Mouse (Mus musculus) heart, embryonic 10.5 days (tissue): ENCODE results near the gene Sfxn2. TPM values are rescaled to one million over a fixed set of nuclear protein-coding genes. Genes with fewer than 3 reads are reported as not detected.

Source experiments
- DNase-seq: peaks from one replicate; pipeline ENCODE4 v3.0.0-alpha.2; 2017; ENCODE audit warnings: low spot score
- H3K27ac ChIP-seq: fragments of 300-500 bp; sonication (generic); 2 replicates; pipeline ENCODE4 v1.5.1; 2016; ENCODE audit warnings: mild to moderate bottlenecking
- H3K27me3 ChIP-seq: fragments of 300-500 bp; sonication (generic); 2 replicates; pipeline ENCODE4 v1.6.1; 2016; ENCODE audit warnings: mild to moderate bottlenecking; ENCODE audit not compliant: poor library complexity, insufficient read depth, severe bottlenecking
- H3K36me3 ChIP-seq: fragments of 300-500 bp; sonication (generic); 2 replicates; pipeline ENCODE4 v1.6.1; 2016; ENCODE audit warnings: mild to moderate bottlenecking, moderate library complexity
- H3K4me1 ChIP-seq: fragments of 300-500 bp; sonication (generic); 2 replicates; pipeline ENCODE4 v1.6.1; 2016; ENCODE audit warnings: mild to moderate bottlenecking
- H3K4me3 ChIP-seq: fragments of 300-500 bp; sonication (generic); 2 replicates; pipeline ENCODE4 v1.5.1; 2016; ENCODE audit warnings: mild to moderate bottlenecking, moderate library complexity
- H3K9me3 ChIP-seq: fragments of 300-500 bp; sonication (generic); 2 replicates; pipeline ENCODE4 v1.6.1; 2016; ENCODE audit warnings: mild to moderate bottlenecking, moderate library complexity
- WGBS: fragments of 180-500 bp; shearing (Covaris S2); methylation state at CpG from one replicate; pipeline ENCODE4 v1.1.7; 2016; 5-methylcytosine and 5-hydroxymethylcytosine counted together
- polyA plus RNA-seq: library from polyadenylated mRNA; unstranded; fragments of >200 nt; fragmentation: Nextera tagmentation; extraction: Ambion mirVana; gene quantifications from 2 replicates; pipeline ENCODE4 v1.2.1, GENCODE M21; 2016

The Sfxn2 gene
- polyA plus RNA-seq, 1 experiment from 2014 or later, result 14.5 TPM

DNA sequence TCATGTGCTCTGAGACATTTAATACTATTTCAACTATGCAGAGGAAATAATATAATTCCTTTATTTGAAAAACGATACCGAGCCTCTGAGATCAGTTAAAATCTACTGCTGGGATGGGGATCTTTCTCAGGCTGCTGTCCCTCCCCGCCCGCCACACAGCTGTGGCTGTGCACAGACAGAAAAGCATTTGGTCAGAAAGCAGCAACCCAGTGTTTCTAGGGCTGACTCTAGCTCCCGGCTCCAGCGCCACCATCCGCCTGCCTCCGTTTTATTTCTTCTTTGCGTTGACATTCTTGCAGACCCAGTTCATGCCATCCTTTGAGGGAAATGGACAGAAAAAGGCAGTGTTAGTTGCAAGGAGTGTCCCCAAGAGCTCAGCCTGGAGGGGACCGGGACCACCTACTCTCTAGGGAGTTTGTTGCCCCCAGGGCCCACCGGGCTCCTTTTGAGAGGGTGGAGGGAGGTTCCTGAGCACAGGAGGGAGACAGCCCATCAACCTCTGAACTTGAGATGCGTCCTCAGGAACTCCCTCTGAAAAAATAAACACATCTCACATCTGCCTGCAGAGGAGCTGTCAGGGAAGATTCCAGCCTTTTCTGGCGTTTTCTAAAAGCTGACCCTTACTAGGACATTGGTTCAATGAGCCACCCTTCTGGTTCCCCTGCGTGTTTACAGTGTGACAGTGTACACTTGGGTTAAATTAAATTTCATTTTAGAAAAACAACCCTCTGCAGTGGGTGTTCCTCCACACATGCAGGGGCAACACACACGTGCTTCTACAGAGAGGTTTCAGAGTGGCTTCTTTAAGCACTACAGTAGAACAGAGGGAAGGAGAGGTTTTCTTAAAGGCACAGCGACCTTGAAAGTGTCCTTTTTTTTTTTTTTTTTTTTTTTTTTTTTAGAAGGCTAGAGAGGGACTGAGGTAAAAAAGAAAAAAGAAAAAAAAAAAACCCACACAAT is 41.8 kb upstream of the Sfxn2 start:
- peak overlapping the region; percentile 49 for H3K4me3 ChIP-seq
- H3K27me3 ChIP-seq, result no peaks in the 10 kb centered on the region
- DNase-seq, result no peak
- WGBS, result 9% methylated on average over 16 of the region's 16 CpGs
- peaks cover 5% of the 10 kb centered on the region; the same call in 1 of the 2 replicates for H3K36me3 ChIP-seq
- H3K4me1 ChIP-seq, result peaks cover 84% of the 10 kb centered on the region
- H3K27ac ChIP-seq, result peak overlapping the region; percentile 92
- H3K9me3 ChIP-seq, result no peaks in the 10 kb centered on the region

GRCm38 (mm10) chr19:46532031-46532688 is 41.0 kb upstream of the Sfxn2 start:
- Histone ChIP-seq H3K4me1 (peaks cover 78% of the 10 kb centered on the region), H3K27me3 (no peaks in the 10 kb centered on the region), H3K36me3 (peaks cover 7% of the 10 kb centered on the region; the same call in 1 of the 2 replicates), H3K9me3 (no peaks in the 10 kb centered on the region), H3K4me3 (peak overlapping the region; percentile 29), H3K27ac (peak overlapping the region; percentile 92)
- no peak for DNase-seq
- WGBS, result 10% methylated on average over 10 of the region's 10 CpGs

DNA sequence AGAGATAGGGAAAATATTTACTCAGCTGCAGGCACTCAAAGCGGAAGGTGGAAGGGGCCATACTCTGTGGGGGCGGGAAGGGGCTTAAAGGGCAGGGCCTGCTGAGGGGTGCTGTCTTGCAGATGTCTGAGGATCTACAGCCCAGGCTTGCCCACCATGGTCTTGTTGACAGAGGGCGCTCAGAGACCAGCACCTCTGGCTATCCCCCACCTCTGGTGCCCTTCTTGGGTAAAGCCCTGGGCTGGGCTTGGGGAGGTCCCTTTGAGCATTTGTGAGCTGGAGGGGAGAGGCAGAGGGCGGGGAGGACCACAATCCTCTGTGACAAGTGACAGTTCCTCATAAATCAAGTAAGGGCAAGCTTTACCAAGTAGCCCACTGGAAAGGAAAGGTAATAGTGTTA is 40.1 kb upstream of the Sfxn2 start:
- H3K27ac ChIP-seq, result peak overlapping the region; percentile 92
- peaks cover 69% of the 10 kb centered on the region for H3K4me1 ChIP-seq
- no peaks in the 10 kb centered on the region for H3K9me3 ChIP-seq
- DNase-seq, result no peak
- no peak overlapping the region for H3K4me3 ChIP-seq
- 37% methylated on average over 4 of the region's 4 CpGs for WGBS
- peaks cover 7% of the 10 kb centered on the region; the same call in 1 of the 2 replicates for H3K36me3 ChIP-seq
- H3K27me3 ChIP-seq, result no peaks in the 10 kb centered on the region

DNA sequence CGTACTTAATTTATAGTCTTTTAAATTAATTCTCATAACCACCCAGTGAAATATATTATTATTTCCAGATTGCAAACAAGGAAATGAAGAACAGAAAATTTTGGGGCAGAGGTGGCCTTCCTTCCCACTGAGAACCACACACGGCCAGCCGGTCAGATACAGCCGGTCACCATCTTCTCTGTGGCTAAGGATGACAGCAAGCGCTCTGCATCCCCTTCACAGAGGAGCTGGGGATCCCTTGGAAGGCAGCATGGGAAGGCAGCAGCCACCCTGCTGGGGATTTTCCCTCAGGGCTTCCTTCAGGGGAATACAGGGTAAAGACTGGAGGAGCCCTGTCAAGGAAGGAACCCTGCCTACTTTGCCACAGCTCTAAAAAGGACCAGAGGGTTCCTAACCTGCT is 39.6 kb upstream of the Sfxn2 start:
- H3K4me3 ChIP-seq, result no peak overlapping the region
- no peak for DNase-seq
- H3K27me3 ChIP-seq, result no peaks in the 10 kb centered on the region
- peaks cover 7% of the 10 kb centered on the region; the same call in 1 of the 2 replicates for H3K36me3 ChIP-seq
- no peaks in the 10 kb centered on the region for H3K9me3 ChIP-seq
- H3K27ac ChIP-seq, result peak overlapping the region; percentile 50; the same call in 1 of the 2 replicates
- 71% methylated on average over 5 of the region's 5 CpGs for WGBS
- H3K4me1 ChIP-seq, result peaks cover 65% of the 10 kb centered on the region

GRCm38 (mm10) chr19:46534542-46535098 is 38.5 kb upstream of the Sfxn2 start:
- Histone ChIP-seq H3K27ac (peak overlapping the region; percentile 29; the same call in 1 of the 2 replicates), H3K9me3 (no peaks in the 10 kb centered on the region), H3K4me3 (no peak overlapping the region), H3K27me3 (no peaks in the 10 kb centered on the region), H3K4me1 (peaks cover 54% of the 10 kb centered on the region), H3K36me3 (peaks cover 10% of the 10 kb centered on the region; the same call in 1 of the 2 replicates)
- no peak for DNase-seq
- 34% methylated on average over 6 of the region's 6 CpGs for WGBS

DNA sequence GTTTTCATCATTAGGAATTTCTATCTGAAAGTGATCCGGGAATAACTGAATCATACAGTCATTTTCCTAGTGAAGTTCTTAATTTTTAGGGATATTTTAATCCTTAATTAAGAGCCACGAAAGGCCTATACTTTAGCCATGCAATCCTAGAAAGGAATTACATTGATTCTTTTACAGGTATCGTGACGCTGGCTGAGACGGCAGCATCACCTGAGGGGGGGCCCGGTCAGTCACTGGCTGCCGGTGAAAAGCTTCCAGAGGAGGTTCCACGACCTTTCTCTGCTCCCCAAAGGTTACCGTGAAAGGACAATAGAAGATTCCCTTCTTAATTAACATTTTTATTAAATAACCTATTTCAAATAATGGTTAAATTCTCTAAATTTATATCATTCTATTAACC is 35.8 kb upstream of the Sfxn2 start:
- DNase-seq, result peak; percentile 62
- H3K4me1 ChIP-seq, result peaks cover 26% of the 10 kb centered on the region
- H3K4me3 ChIP-seq, result no peak overlapping the region
- peaks cover 34% of the 10 kb centered on the region for H3K36me3 ChIP-seq
- WGBS, result 90% methylated on average over 9 of the region's 9 CpGs
- no peak overlapping the region for H3K27ac ChIP-seq
- H3K9me3 ChIP-seq, result no peaks in the 10 kb centered on the region
- no peaks in the 10 kb centered on the region for H3K27me3 ChIP-seq

DNA sequence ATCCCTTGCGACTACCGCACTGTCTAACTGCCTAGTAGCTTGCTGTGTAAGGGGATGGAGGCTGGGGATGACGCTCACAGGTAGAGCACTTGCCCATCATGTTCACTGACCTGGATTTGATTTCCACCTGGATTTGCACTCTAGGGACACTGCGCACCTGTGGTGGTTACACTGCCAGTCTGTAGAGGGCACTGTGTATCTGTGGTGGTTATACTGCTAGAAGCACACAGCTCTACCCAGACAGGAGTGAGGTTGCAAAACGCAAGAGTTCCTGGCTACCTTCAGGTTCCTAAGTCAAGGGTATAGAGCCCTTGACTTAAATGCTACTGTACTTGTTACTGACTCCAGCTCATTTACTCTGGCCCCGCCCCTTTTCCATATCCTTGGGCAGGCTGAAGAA is 35.0 kb upstream of the Sfxn2 start:
- DNase-seq, result peak; percentile 72
- Histone ChIP-seq H3K4me3 (no peak overlapping the region), H3K9me3 (no peaks in the 10 kb centered on the region), H3K27me3 (no peaks in the 10 kb centered on the region), H3K4me1 (peaks cover 18% of the 10 kb centered on the region), H3K36me3 (peaks cover 37% of the 10 kb centered on the region), H3K27ac (no peak overlapping the region)
- 81% methylated on average over 6 of the region's 6 CpGs for WGBS

- Histone ChIP-seq H3K4me3 (no peak overlapping the region), H3K4me1 (0 out of 2 replicates have a peak, but pooled peaks cover 8% of the 10 kb centered on the region), H3K27me3 (no peaks in the 10 kb centered on the region), H3K9me3 (no peaks in the 10 kb centered on the region), H3K27ac (no peak overlapping the region), H3K36me3 (peaks cover 42% of the 10 kb centered on the region)
- 81% methylated on average over 8 of the region's 8 CpGs for WGBS
- no peak for DNase-seq
Observed at GRCm38 (mm10) chr19:46542750-46543149, 30.4 kb upstream of the Sfxn2 start.

- 0 out of 2 replicates have a peak, but pooled peaks cover 11% of the 10 kb centered on the region for H3K4me1 ChIP-seq
- H3K27ac ChIP-seq, result peak overlapping the region; percentile 16; the same call in 1 of the 2 replicates
- no peak for DNase-seq
- H3K36me3 ChIP-seq, result peaks cover 48% of the 10 kb centered on the region
- H3K27me3 ChIP-seq, result no peaks in the 10 kb centered on the region
- no peak overlapping the region for H3K4me3 ChIP-seq
- no peaks in the 10 kb centered on the region for H3K9me3 ChIP-seq
- WGBS, result 63% methylated on average over 6 of the region's 6 CpGs
Observed at GRCm38 (mm10) chr19:46547565-46547964, 25.6 kb upstream of the Sfxn2 start.

DNA sequence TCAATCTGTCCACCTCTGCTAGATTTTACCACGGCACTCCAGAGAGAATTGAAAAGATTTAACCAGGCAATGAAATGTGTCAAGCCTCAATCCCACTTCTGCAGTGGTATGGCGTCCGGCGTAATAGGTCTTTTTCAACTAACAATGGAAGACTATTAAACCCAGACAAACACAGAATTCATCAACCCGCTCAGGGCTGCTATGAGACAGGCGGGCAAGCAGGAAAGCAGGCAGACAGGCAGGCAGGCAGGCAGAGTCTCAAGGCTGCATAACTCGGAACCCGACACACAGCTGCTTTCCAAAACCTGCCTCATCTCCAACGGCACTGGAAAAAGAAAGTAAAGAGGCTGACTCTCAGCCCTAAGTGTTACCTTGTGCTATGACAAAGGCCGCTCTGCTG is 25.1 kb upstream of the Sfxn2 start:
- DNase-seq, result no peak
- no peaks in the 10 kb centered on the region for H3K9me3 ChIP-seq
- 83% methylated on average over 10 of the region's 10 CpGs for WGBS
- no peak overlapping the region for H3K27ac ChIP-seq
- H3K4me1 ChIP-seq, result 0 out of 2 replicates have a peak, but pooled peaks cover 11% of the 10 kb centered on the region
- H3K27me3 ChIP-seq, result no peaks in the 10 kb centered on the region
- H3K36me3 ChIP-seq, result peaks cover 48% of the 10 kb centered on the region
- H3K4me3 ChIP-seq, result no peak overlapping the region

DNA sequence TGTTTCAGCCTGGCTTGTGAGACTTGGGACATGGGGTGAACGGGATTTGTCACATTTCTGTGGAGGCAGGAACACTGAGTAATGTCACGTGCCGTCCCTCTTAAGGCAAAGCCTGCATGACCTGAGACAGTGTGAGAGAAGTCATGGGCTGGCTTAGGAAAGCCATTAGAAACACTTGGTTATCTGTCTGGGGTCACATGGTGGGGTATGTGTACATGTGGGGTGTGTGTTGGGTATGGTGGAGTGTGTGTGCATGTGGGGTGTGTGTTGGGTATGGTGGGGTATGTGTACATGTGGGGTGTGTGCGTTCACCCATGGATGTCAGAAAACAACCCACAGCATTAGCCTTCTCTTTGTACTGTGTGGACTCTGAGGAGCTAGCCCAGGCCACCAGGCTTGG is 22.8 kb upstream of the Sfxn2 start:
- peaks cover 42% of the 10 kb centered on the region for H3K36me3 ChIP-seq
- no peak overlapping the region for H3K4me3 ChIP-seq
- H3K4me1 ChIP-seq, result peaks cover 19% of the 10 kb centered on the region
- H3K9me3 ChIP-seq, result no peaks in the 10 kb centered on the region
- H3K27me3 ChIP-seq, result no peaks in the 10 kb centered on the region
- no peak overlapping the region for H3K27ac ChIP-seq
- DNase-seq, result no peak
- 92% methylated on average over 4 of the region's 4 CpGs for WGBS

DNA sequence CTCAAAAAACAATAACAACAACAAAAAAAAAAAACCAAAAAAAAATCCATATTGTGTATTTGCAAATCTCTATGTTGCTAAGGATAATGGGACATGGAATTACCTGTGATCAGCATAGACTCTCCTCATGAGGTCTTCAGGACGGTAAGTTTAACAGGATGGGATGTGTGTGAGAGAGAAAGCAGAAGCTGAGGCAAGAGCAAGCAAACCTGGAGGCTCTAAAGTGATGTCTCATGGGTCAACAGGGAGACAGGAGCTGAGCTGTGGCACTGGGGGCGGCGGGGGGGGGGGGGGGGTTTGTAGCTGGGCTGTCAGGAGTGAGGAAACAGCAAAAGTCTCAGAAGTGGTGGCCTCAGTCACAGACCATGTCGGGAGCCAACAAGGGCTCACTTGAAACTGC is 20.7 kb upstream of the Sfxn2 start:
- Histone ChIP-seq H3K27ac (no peak overlapping the region), H3K36me3 (peaks cover 51% of the 10 kb centered on the region), H3K9me3 (no peaks in the 10 kb centered on the region), H3K4me3 (no peak overlapping the region), H3K27me3 (no peaks in the 10 kb centered on the region), H3K4me1 (peaks cover 13% of the 10 kb centered on the region)
- DNase-seq, result no peak
- 87% methylated on average over 3 of the region's 4 CpGs for WGBS

DNA sequence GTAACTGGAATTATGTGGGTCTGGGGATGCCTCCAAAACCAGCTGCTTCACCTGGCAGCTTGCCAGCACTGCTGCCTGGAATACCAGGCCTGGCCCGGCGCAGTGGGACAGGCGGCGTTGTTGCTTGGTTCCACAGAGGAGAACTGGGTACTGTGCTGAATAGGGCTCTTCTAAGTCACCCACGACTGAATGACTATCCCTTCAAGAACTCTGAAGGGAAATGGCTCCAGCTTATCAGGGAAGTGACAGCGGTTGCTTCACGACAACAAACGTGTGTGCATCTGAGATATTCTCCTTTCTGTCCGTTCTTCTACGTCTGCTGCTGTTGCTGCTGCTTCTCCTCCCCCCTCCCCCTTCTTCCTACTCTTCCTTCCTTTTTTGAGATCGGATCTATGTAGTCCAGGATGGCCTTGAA is 19.6 kb upstream of the Sfxn2 start:
- Histone ChIP-seq H3K4me1 (peaks cover 11% of the 10 kb centered on the region), H3K36me3 (peaks cover 52% of the 10 kb centered on the region), H3K4me3 (no peak overlapping the region), H3K9me3 (no peaks in the 10 kb centered on the region), H3K27ac (no peak overlapping the region), H3K27me3 (no peaks in the 10 kb centered on the region)
- DNase-seq, result peak; percentile 81
- 51% methylated on average over 11 of the region's 11 CpGs for WGBS
